Mouse (Mus musculus): ENCODE data around the gene Dnpep.

The Dnpep gene

GRCm38 (mm10) chr1:75331271-75331670, 13.5 kb upstream of the Dnpep start:
- no peak for DNase-seq (ENCODE audit: low spot score)

GRCm38 (mm10) chr1:75327461-75327860, 9.7 kb upstream of the Dnpep start:
- no peak for DNase-seq (ENCODE audit: low spot score)

GRCm38 (mm10) chr1:75319166-75319565, 1.4 kb upstream of the Dnpep start:
- DNase-seq (ENCODE audit: low spot score) = no peak

GRCm38 (mm10) chr1:75318736-75319135, 946 bp upstream of the Dnpep start:
- DNase-seq (ENCODE audit: low spot score) = no peak

- DNase-seq (ENCODE audit: low spot score) = no peak
These were observed 511 bp upstream of the Dnpep start for GRCm38 (mm10) chr1:75318301-75318700.

- DNase-seq (ENCODE audit: low spot score) = peak; percentile 93
These were observed 939 bp downstream of the Dnpep start for GRCm38 (mm10) chr1:75316861-75317240.

GRCm38 (mm10) chr1:75315456-75316365, 2.1 kb downstream of the Dnpep start:
- no peak for DNase-seq (ENCODE audit: low spot score)

GRCm38 (mm10) chr1:75315011-75315410, 2.8 kb downstream of the Dnpep start:
- DNase-seq (ENCODE audit: low spot score) = no peak

- no peak for DNase-seq (ENCODE audit: low spot score)
These were observed 6.1 kb downstream of the Dnpep start for GRCm38 (mm10) chr1:75311694-75312093.

GRCm38 (mm10) chr1:75304662-75305061, 13.1 kb downstream of the Dnpep start:
- no peak for DNase-seq (ENCODE audit: low spot score)

GRCm38 (mm10) chr1:75294294-75294693, 23.5 kb downstream of the Dnpep start:
- DNase-seq (ENCODE audit: low spot score) = no peak

- DNase-seq (ENCODE audit: low spot score) = no peak
These were observed 24.5 kb downstream of the Dnpep start for GRCm38 (mm10) chr1:75293331-75293701.

GRCm38 (mm10) chr1:75292476-75293330, 25.1 kb downstream of the Dnpep start:
- peak; percentile 9 for DNase-seq (ENCODE audit: low spot score)

GRCm38 (mm10) chr1:75291321-75291720, 26.5 kb downstream of the Dnpep start:
- no peak for DNase-seq (ENCODE audit: low spot score)

- DNase-seq (ENCODE audit: low spot score) = peak; percentile 30
These were observed 27.2 kb downstream of the Dnpep start for GRCm38 (mm10) chr1:75290582-75290981.

- DNase-seq (ENCODE audit: low spot score) = no peak
These were observed 27.8 kb downstream of the Dnpep start for GRCm38 (mm10) chr1:75289888-75290431.

GRCm38 (mm10) chr1:75289376-75289775, 28.4 kb downstream of the Dnpep start:
- DNase-seq (ENCODE audit: low spot score) = no peak

GRCm38 (mm10) chr1:75284911-75285310, 32.9 kb downstream of the Dnpep start:
- DNase-seq (ENCODE audit: low spot score) = no peak

- DNase-seq (ENCODE audit: low spot score) = no peak
These were observed 34.8 kb downstream of the Dnpep start for GRCm38 (mm10) chr1:75283017-75283416.

- no peak for DNase-seq (ENCODE audit: low spot score)
These were observed 39.6 kb downstream of the Dnpep start, which contains the start of gene Resp18 for GRCm38 (mm10) chr1:75278228-75278627. Gene Resp18, minus strand, starts transcription at chr1:75278415.

GRCm38 (mm10) chr1:75277195-75278188, 40.3 kb downstream of the Dnpep start:
- peak; percentile 57 for DNase-seq (ENCODE audit: low spot score)

Data from urinary bladder, postnatal 14 days (tissue).